Mouse (Mus musculus): ENCODE results near the gene Mlx. TPM values are rescaled to one million over a fixed set of nuclear protein-coding genes. Genes with fewer than 3 reads are reported as not detected.
A peak's percentile ranks its signal among the peaks of the same experiment; 100 is the strongest.

Gene Mlx
- polyA plus RNA-seq, 2 experiments = 40.2 to 44.4 TPM

DNA sequence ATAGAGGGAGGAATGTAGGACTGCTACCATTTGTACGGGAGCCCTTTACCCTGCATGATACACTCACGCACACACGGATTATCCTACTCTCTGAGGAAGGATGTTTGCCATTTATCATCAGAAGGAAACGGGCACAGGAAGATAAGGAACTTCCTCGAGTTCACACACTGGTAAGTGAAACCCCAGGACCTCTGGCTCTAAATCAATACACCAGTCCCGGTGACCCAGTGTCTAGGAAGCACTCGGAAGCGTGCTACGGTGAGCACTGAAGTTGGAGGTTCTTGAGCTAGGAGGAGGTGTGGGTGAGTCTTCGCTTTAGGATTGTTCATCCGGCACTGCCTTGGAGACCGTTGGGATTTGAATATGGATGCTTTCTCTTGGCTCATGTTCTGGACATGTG is 46.0 kb downstream of the Mlx start:
- H3K27ac ChIP-seq (replicated peaks; ENCODE audit: low read depth, low read length) = no peak overlapping the region
- DNase-seq (ENCODE audit: low spot score) = no peak

DNA sequence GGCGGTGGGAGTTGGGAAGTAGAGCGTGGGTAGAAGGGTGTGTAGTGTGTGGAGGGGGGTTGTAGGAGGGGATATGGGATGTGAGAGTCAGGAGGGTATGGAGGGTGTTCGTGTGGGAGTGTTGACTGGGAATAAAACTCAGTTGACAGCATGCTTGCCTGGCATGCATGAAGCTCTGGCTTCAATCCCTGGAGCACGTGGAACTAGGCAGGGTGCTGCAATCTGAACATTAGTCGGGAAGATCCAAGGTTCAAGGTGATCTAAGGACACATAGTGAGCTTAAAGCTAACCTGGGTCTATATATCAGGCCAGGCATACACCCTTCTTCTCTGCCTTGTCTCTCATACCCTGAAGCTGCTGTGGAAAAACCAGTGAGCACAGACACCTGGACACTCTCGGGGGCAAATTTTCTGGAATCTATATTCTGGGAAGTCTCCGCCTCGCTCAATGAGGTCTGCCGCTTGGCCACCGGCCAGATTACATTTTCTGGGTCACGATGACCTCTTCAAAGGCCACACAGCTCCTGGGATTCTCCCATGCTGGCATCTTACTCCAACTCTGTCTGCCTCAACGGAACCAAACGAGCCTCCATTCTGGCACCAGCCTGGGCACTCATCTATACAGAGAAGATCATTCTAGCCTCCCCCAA is 47.3 kb downstream of the Mlx start:
- H3K9ac ChIP-seq (ENCODE audit: low read depth, low read length, severe bottlenecking) = no peak overlapping the region
- no peak overlapping the region for H3K27ac ChIP-seq (replicated peaks; ENCODE audit: low read depth, low read length)
- no peaks in the 10 kb centered on the region for H3K36me3 ChIP-seq (ENCODE audit: control insufficient read depth, insufficient read depth, low read length)
- no peak for TF ChIP-seq POLR2A (IDR thresholded peaks at IDR 0.05; ENCODE audit: borderline replicate concordance, extremely low read depth, insufficient read depth, insufficient read length)
- H3K9me3 ChIP-seq (ENCODE audit: control insufficient read depth, low read length) = no peaks in the 10 kb centered on the region
- no peak overlapping the region for H3K4me3 ChIP-seq (replicated peaks; ENCODE audit: low read length)
- H3K4me1 ChIP-seq (ENCODE audit: control insufficient read depth, insufficient read depth, low read length) = no peaks in the 10 kb centered on the region
- ATAC-seq (ENCODE audit: low FRiP score, low read depth) = no peak
- no peak overlapping the region for H3K4me2 ChIP-seq (replicated peaks; ENCODE audit: low read depth, low read length, severe bottlenecking)
- 81% methylated on average over 13 of the region's 13 CpGs for WGBS
- DNase-seq (ENCODE audit: low spot score) = no peak
- H3K27me3 ChIP-seq (ENCODE audit: control insufficient read depth, insufficient read depth, low read length) = no peaks in the 10 kb centered on the region

More for the DNA sequence above, 46.0 kb downstream of the Mlx start:
- ATAC-seq (ENCODE audit: low FRiP score, low read depth) = no peak
- H3K4me1 ChIP-seq (ENCODE audit: control insufficient read depth, insufficient read depth, low read length) = no peaks in the 10 kb centered on the region
- H3K4me3 ChIP-seq (replicated peaks; ENCODE audit: low read length) = no peak overlapping the region
- no peak overlapping the region for H3K9ac ChIP-seq (ENCODE audit: low read depth, low read length, severe bottlenecking)
- WGBS = 69% methylated on average over 12 of the region's 12 CpGs
- no peak overlapping the region for H3K4me2 ChIP-seq (replicated peaks; ENCODE audit: low read depth, low read length, severe bottlenecking)
- no peak for TF ChIP-seq POLR2A (IDR thresholded peaks at IDR 0.05; ENCODE audit: borderline replicate concordance, extremely low read depth, insufficient read depth, insufficient read length)
- H3K9me3 ChIP-seq (ENCODE audit: control insufficient read depth, low read length) = no peaks in the 10 kb centered on the region
- no peaks in the 10 kb centered on the region for H3K27me3 ChIP-seq (ENCODE audit: control insufficient read depth, insufficient read depth, low read length)
- H3K36me3 ChIP-seq (ENCODE audit: control insufficient read depth, insufficient read depth, low read length) = no peaks in the 10 kb centered on the region

DNA sequence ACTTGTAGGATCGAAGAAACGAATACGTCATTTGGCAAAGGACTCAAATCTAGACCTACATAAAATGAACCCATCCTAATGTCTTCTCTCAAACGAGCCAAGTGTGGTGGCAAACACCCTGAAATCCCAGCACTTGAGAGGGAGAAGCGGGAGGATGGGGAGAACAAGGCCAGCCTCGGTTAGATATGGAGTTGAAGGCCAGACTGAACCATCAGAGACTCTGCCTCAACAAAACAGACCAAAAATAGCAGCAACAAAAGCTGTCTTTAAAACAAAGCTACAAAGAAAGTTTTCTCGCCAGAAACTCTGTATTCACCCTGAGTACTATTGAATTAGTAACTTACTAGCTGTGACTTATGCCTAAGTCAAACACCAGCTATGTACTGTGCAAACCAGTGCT is 49.9 kb downstream of the Mlx start:
- no peak overlapping the region for H3K9ac ChIP-seq (ENCODE audit: low read depth, low read length, severe bottlenecking)
- TF ChIP-seq POLR2A (IDR thresholded peaks at IDR 0.05; ENCODE audit: borderline replicate concordance, extremely low read depth, insufficient read depth, insufficient read length) = no peak
- WGBS = 80% methylated on average over 7 of the region's 7 CpGs
- H3K4me2 ChIP-seq (replicated peaks; ENCODE audit: low read depth, low read length, severe bottlenecking) = no peak overlapping the region
- H3K4me1 ChIP-seq (ENCODE audit: control insufficient read depth, insufficient read depth, low read length) = no peaks in the 10 kb centered on the region
- ATAC-seq (ENCODE audit: low FRiP score, low read depth) = no peak
- H3K27ac ChIP-seq (replicated peaks; ENCODE audit: low read depth, low read length) = no peak overlapping the region
- H3K27me3 ChIP-seq (ENCODE audit: control insufficient read depth, insufficient read depth, low read length) = no peaks in the 10 kb centered on the region
- H3K4me3 ChIP-seq (replicated peaks; ENCODE audit: low read length) = no peak overlapping the region
- no peak for DNase-seq (ENCODE audit: low spot score)
- H3K36me3 ChIP-seq (ENCODE audit: control insufficient read depth, insufficient read depth, low read length) = no peaks in the 10 kb centered on the region
- H3K9me3 ChIP-seq (ENCODE audit: control insufficient read depth, low read length) = no peaks in the 10 kb centered on the region

DNA sequence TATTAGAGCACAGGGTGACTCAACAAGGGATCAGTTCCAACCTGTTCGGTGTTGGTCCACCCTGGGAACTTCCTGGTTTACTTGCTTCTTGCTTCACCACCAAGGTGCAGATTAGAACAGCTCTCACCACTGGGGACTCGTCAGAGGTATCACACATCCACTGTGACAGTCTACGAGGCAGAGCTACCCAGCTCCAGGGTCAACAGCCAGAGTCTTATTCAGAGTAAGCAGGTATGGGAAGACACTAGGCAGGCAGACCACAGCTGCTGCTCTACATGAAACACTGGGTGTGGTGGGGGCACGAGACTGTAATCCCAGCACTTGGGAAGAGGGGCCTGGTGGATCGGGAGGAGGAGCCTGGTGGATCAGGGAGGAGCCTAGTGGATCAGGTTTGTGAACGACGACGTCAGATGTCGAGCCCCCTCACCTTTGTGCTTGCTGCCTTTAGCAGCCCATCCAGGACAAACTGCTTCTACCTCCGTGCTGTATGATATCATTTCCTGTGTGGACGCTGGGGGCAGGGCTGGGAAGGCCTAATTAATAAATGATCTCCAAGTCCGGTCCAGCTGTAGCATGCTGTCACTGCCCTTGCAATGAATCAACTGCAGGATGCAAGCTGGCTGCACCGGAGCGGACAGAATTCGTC is 51.6 kb downstream of the Mlx start:
- Histone ChIP-seq H3K4me2 (replicated peaks; ENCODE audit: low read depth, low read length, severe bottlenecking) (peak overlapping the region; percentile 15; the same call in 1 of the 2 replicates), H3K27me3 (ENCODE audit: control insufficient read depth, insufficient read depth, low read length) (no peaks in the 10 kb centered on the region), H3K27ac (replicated peaks; ENCODE audit: low read depth, low read length) (no peak overlapping the region), H3K36me3 (ENCODE audit: control insufficient read depth, insufficient read depth, low read length) (no peaks in the 10 kb centered on the region), H3K4me1 (ENCODE audit: control insufficient read depth, insufficient read depth, low read length) (no peaks in the 10 kb centered on the region), H3K9ac (ENCODE audit: low read depth, low read length, severe bottlenecking) (no peak overlapping the region), H3K9me3 (ENCODE audit: control insufficient read depth, low read length) (no peaks in the 10 kb centered on the region), H3K4me3 (replicated peaks; ENCODE audit: low read length) (peak overlapping the region; percentile 7; the same call in 1 of the 2 replicates)
- WGBS = 22% methylated on average over 15 of the region's 15 CpGs
- TF ChIP-seq POLR2A (IDR thresholded peaks at IDR 0.05; ENCODE audit: borderline replicate concordance, extremely low read depth, insufficient read depth, insufficient read length) = no peak
- ATAC-seq (ENCODE audit: low FRiP score, low read depth) (no peak), DNase-seq (ENCODE audit: low spot score) (no peak)

DNA sequence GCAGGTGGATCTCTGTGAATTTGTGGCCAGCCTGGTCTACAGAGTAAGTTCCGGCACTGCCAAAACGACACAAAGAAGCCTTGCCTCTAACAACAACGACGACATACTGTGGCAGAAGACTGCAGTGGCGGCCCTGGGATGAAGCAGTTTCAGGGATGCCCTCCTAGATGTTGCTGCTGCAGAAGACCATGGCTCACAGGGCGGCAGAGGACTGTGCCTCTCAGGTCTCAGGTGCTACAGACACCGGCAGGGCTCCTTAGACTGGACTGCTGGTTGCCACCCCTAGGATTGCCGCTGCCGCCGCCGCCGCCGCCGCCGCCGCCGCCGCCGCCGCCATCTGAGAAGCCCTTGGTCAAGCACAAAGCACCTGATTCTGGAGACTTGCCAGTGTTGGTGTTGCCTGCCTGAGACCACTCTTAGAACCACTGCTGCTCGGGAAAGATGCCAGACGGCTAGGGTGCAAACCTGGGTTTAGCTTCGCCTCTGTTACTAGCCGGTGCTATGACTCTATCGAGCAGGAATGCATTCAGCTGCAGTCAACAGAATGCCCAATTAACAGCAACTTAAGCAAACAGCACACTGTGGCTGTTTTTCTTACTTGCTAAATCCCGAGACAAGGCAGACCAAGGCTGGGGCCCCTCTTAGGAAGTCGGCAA is 53.2 kb downstream of the Mlx start:
- Histone ChIP-seq H3K4me2 (replicated peaks; ENCODE audit: low read depth, low read length, severe bottlenecking) (peak overlapping the region; percentile 49), H3K27ac (replicated peaks; ENCODE audit: low read depth, low read length) (no peak overlapping the region), H3K27me3 (ENCODE audit: control insufficient read depth, insufficient read depth, low read length) (no peaks in the 10 kb centered on the region), H3K9me3 (ENCODE audit: control insufficient read depth, low read length) (no peaks in the 10 kb centered on the region), H3K4me3 (replicated peaks; ENCODE audit: low read length) (peak overlapping the region; percentile 24), H3K36me3 (ENCODE audit: control insufficient read depth, insufficient read depth, low read length) (no peaks in the 10 kb centered on the region), H3K9ac (ENCODE audit: low read depth, low read length, severe bottlenecking) (peak overlapping the region; percentile 31), H3K4me1 (ENCODE audit: control insufficient read depth, insufficient read depth, low read length) (no peaks in the 10 kb centered on the region)
- no peak for TF ChIP-seq POLR2A (IDR thresholded peaks at IDR 0.05; ENCODE audit: borderline replicate concordance, extremely low read depth, insufficient read depth, insufficient read length)
- WGBS = 36% methylated on average over 27 of the region's 27 CpGs
- DNase-seq (ENCODE audit: low spot score) = peak; percentile 49
- no peak for ATAC-seq (ENCODE audit: low FRiP score, low read depth)
